Mouse (Mus musculus): ENCODE data around the gene Ggta1.

Gene Ggta1

GRCm38 (mm10) chr2:35407878-35408277 is 55.2 kb downstream of the Ggta1 start:
- no peak for DNase-seq (ENCODE audit: low read depth, low spot score)

- DNase-seq (ENCODE audit: low read depth, low spot score) = no peak
Observed at GRCm38 (mm10) chr2:35407266-35407665, 55.8 kb downstream of the Ggta1 start.

GRCm38 (mm10) chr2:35406611-35407010 is 56.4 kb downstream of the Ggta1 start:
- no peak for DNase-seq (ENCODE audit: low read depth, low spot score)

- DNase-seq (ENCODE audit: low read depth, low spot score) = no peak
Observed at GRCm38 (mm10) chr2:35402391-35402790, 60.6 kb downstream of the Ggta1 start.

- DNase-seq (ENCODE audit: low read depth, low spot score) = no peak
Observed at GRCm38 (mm10) chr2:35400739-35401138, 62.3 kb downstream of the Ggta1 start.

DNA sequence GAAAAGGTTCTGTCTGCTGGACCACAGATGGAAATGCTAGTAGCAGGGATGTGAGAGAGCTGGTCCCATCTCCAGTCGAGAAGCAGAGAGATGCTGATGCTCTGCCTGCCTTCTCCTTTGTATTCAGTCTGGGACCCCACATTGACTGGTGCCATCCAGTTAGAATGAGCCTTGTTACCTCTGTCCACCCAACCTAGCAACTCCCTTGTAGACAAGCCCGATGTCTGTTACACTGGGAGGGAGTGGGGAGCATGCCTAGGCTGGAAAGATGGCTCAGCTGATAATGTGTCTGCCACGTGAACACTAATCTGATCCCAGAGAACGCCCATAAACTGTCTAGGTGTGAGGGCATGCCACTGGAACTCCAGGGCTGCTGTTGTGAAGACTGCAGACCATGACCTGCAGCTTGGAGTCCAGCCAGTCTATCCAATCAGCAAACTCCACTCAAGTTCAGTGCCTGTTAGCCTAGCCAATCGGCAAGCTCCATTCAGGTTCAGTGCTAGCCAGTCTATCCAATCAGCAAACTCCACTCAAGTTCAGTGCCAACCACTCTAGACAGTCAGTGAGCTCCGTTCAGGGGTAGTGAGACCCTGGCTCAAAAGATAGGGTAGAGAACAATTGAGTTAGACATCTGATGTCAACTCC is 64.7 kb downstream of the Ggta1 start:
- DNase-seq (ENCODE audit: low read depth, low spot score) = no peak

DNA sequence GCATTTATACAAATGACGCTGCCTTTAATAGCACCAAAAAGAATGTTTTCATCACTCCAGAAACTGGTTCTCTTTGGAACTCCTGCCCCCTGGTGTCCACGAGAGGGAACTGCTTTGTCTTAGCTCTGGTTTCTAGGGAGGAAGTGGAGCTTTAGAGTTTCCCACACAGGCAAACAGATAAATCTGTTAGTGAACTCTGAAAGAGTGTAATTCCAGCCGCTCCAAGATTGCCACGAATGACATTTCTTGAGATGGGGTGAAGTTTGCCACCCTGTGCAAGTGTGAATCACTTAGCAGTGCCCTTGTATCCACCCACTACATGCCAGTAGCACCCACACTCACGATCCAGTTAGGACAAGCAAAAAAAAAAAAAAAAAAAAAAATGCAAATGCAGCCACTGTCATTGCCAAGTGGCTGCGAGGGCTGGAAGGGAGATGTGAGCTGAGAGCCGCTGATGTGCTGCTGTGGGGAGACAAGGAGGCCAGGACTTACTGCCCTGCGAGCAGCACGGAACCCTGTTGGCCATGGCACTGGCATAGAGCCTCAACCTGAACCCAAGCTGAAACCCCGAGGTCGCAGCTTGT is 65.3 kb downstream of the Ggta1 start:
- DNase-seq (ENCODE audit: low read depth, low spot score) = peak; percentile 50

GRCm38 (mm10) chr2:35397096-35397495 is 65.9 kb downstream of the Ggta1 start, which contains the start of gene 4930402F06Rik:
Gene 4930402F06Rik (minus strand): TSS chr2:35397175.
- no peak for DNase-seq (ENCODE audit: low read depth, low spot score)

GRCm38 (mm10) chr2:35385441-35385871 is 77.6 kb downstream of the Ggta1 start:
- no peak for DNase-seq (ENCODE audit: low read depth, low spot score)

- DNase-seq (ENCODE audit: low read depth, low spot score) = no peak
Observed at GRCm38 (mm10) chr2:35379306-35379705, 83.7 kb downstream of the Ggta1 start.

DNA sequence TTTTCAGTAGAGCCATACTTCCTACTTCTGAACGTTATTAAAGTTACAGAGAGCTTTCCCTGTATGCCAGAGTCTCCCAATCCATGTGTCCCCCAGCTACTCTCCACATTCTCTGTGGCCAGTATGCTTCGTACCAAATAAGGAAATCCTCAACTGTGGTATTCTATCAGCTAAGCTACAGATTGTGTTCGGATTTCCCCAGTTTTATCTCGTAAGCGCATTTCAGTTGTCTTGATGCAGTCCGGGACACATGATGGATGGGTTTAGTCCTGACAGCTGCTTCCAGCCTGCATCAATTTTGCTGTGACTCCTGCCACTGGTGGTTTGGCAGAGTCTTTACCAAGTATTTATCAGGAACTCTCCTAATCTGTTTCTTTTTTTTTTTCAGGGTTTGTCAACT is 85.4 kb downstream of the Ggta1 start:
- DNase-seq (ENCODE audit: low read depth, low spot score) = no peak

- peak; percentile 22 for DNase-seq (ENCODE audit: low read depth, low spot score)
Observed at GRCm38 (mm10) chr2:35373003-35373402, 90.0 kb downstream of the Ggta1 start.

- DNase-seq (ENCODE audit: low read depth, low spot score) = peak; percentile 64
Observed at GRCm38 (mm10) chr2:35370686-35371085, 92.3 kb downstream of the Ggta1 start.

DNA sequence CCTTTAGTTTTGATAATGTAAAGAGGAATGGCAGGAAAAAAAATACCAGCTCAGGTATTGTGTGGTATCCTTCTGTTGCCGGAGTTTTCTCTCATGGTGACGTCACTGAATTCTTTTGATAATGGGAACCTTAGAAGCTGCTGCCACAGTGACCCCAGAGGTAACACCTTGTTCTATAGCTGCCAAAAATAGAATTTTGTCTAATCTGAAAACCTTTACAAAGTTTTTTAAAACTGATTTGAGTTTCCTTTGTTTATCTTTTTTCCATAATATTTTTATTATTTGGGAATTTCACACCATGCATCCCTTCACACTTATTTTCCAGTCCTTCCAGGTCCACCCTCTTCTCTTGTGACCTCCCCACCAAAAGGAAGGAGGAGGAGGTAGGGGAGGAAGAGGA is 95.4 kb downstream of the Ggta1 start, which contains the start of gene 4930568D16Rik:
Gene 4930568D16Rik, minus strand, starts transcription at position 101 of the 400 bp plus-strand sequence.
- DNase-seq (ENCODE audit: low read depth, low spot score) = no peak

Measured in ES-CJ7 (cell line).